Mouse (Mus musculus) heart, adult 2 months (tissue): ENCODE results near the gene Asb1. TPM values are rescaled to one million over a fixed set of nuclear protein-coding genes. Genes with fewer than 3 reads are reported as not detected.
A peak's percentile ranks its signal among the peaks of the same experiment; 100 is the strongest.

ENCODE experiments used
- DNase-seq, 2 experiments: peaks; one replicate each; pipeline ENCODE4 v3.0.0; 2021
- H3K27ac ChIP-seq: fragments of 200-600 bp; 2 replicates; pipeline ENCODE4 v1.8.1; 2022
- H3K27me3 ChIP-seq: fragments of 200-500 bp; 2 replicates; pipeline ENCODE4 v1.6.1; 2012; ENCODE audit warnings: mild to moderate bottlenecking, low read length, inconsistent platforms, mixed read lengths; ENCODE audit not compliant: control insufficient read depth, insufficient read depth
- H3K36me3 ChIP-seq: fragments of 200-500 bp; 2 replicates; pipeline ENCODE4 v1.6.1; 2012; ENCODE audit warnings: low read length, inconsistent platforms; ENCODE audit not compliant: control insufficient read depth, insufficient read depth
- H3K4me1 ChIP-seq: fragments of 200-500 bp; 2 replicates; pipeline ENCODE4 v1.6.1; 2011; ENCODE audit warnings: low read length; ENCODE audit not compliant: control insufficient read depth, insufficient read depth
- H3K4me3 ChIP-seq: fragments of 200-600 bp; 2 replicates; pipeline ENCODE4 v1.8.1; 2022
- H3K79me2 ChIP-seq: fragments of 200-500 bp; replicated peaks from 2 replicates; pipeline ENCODE4 v1.6.1; 2012; ENCODE audit warnings: mild to moderate bottlenecking, inconsistent platforms, low read length, moderate library complexity, mixed read lengths; ENCODE audit not compliant: control insufficient read depth, insufficient read depth
- H3K9ac ChIP-seq: fragments of 200-500 bp; 2 replicates; pipeline ENCODE4 v1.6.1; 2012; ENCODE audit warnings: low read depth, mild to moderate bottlenecking, control low read depth, inconsistent platforms, low read length, mixed read lengths
- CTCF ChIP-seq: fragments of 200-600 bp; IDR thresholded peaks from 2 replicates; pipeline ENCODE4 v1.8.1; 2022; ENCODE audit warnings: antibody characterized with exemption, mild to moderate bottlenecking, moderate library complexity
- EP300 ChIP-seq: fragments of 200-500 bp; IDR thresholded peaks from 2 replicates; pipeline ENCODE4 v1.6.1; 2011; ENCODE audit warnings: low read depth, low read length, control low read depth; ENCODE audit not compliant: insufficient read depth
- POLR2A ChIP-seq: fragments of 200-500 bp; IDR thresholded peaks from 2 replicates; pipeline ENCODE4 v1.6.1; 2011; ENCODE audit warnings: mild to moderate bottlenecking, low read depth, low read length, control low read depth; ENCODE audit not compliant: insufficient read depth
- WGBS: fragments of 180-500 bp; shearing (Covaris S2); methylation state at CpG from one replicate; pipeline ENCODE4 v1.1.7; 2018; 5-methylcytosine and 5-hydroxymethylcytosine counted together
- intact Hi-C: fragments of 180-260 bp; cut with DNase I; formaldehyde crosslinking; loops from one replicate; pipeline ENCODE4 v1.15.1; 2025
- polyA plus RNA-seq: library from polyadenylated mRNA; depleted of rRNA; stranded (reverse); fragments of >200 nt; gene quantifications from 2 replicates; pipeline ENCODE4 v1.2.3, GENCODE M21; 2012
- total RNA-seq, 2 experiments: library from RNA; stranded (reverse); gene quantifications; 2 replicates each; pipeline ENCODE4 v1.2.3; 2021

Asb1 gene
- total and polyA plus RNA-seq, 3 experiments, result 8.1 to 19.4 (median 17.9) TPM

- Histone ChIP-seq H3K36me3 (no peaks in the 10 kb centered on the region), H3K4me3 (no peak overlapping the region), H3K9ac (no peak overlapping the region), H3K27me3 (no peaks in the 10 kb centered on the region), H3K27ac (no peak overlapping the region), H3K79me2 (no peaks in the 10 kb centered on the region), H3K4me1 (no peaks in the 10 kb centered on the region)
- no peak for DNase-seq
- intact Hi-C loops, result no loop called here
- 76% methylated on average over 17 of the region's 17 CpGs for WGBS
- TF ChIP-seq POLR2A (no peak), EP300 (no peak), CTCF (no peak)
Measured at GRCm38 (mm10) chr1:91584969-91585835, 44.9 kb downstream of the Asb1 start.

GRCm38 (mm10) chr1:91589738-91590137, 49.4 kb downstream of the Asb1 start:
- Histone ChIP-seq H3K27ac (no peak overlapping the region), H3K27me3 (no peaks in the 10 kb centered on the region), H3K36me3 (no peaks in the 10 kb centered on the region), H3K9ac (no peak overlapping the region), H3K4me1 (no peaks in the 10 kb centered on the region), H3K4me3 (no peak overlapping the region), H3K79me2 (no peaks in the 10 kb centered on the region)
- no peak for TF ChIP-seq POLR2A
- no peak for TF ChIP-seq CTCF
- no peak for TF ChIP-seq EP300
- DNase-seq, result no peak
- intact Hi-C loops, result no loop called here
- 43% methylated on average over 6 of the region's 6 CpGs for WGBS

- no peak for DNase-seq
- Histone ChIP-seq H3K27ac (no peak overlapping the region), H3K4me3 (no peak overlapping the region), H3K27me3 (no peaks in the 10 kb centered on the region), H3K4me1 (no peaks in the 10 kb centered on the region), H3K79me2 (no peaks in the 10 kb centered on the region), H3K9ac (no peak overlapping the region), H3K36me3 (no peaks in the 10 kb centered on the region)
- TF ChIP-seq POLR2A (no peak), CTCF (no peak), EP300 (no peak)
- intact Hi-C loops, result no loop called here
- WGBS, result 87% methylated on average over 9 of the region's 9 CpGs
Measured at GRCm38 (mm10) chr1:91595521-91596020, 55.2 kb downstream of the Asb1 start.

- DNase-seq, result no peak
- no peaks in the 10 kb centered on the region for H3K27me3 ChIP-seq
- 73% methylated on average over 5 of the region's 5 CpGs for WGBS
- no peaks in the 10 kb centered on the region for H3K4me1 ChIP-seq
- H3K9ac ChIP-seq, result no peak overlapping the region
- TF ChIP-seq POLR2A (no peak), CTCF (no peak), EP300 (no peak)
- H3K27ac ChIP-seq, result no peak overlapping the region
- H3K36me3 ChIP-seq, result no peaks in the 10 kb centered on the region
- no peak overlapping the region for H3K4me3 ChIP-seq
- H3K79me2 ChIP-seq, result no peaks in the 10 kb centered on the region
- intact Hi-C loops, result no loop called here
Measured at GRCm38 (mm10) chr1:91597611-91598010, 57.3 kb downstream of the Asb1 start.

- Histone ChIP-seq H3K27me3 (no peaks in the 10 kb centered on the region), H3K79me2 (no peaks in the 10 kb centered on the region), H3K4me1 (no peaks in the 10 kb centered on the region), H3K36me3 (no peaks in the 10 kb centered on the region), H3K4me3 (no peak overlapping the region), H3K27ac (no peak overlapping the region), H3K9ac (no peak overlapping the region)
- DNase-seq, result peak; percentile 51 to 65
- intact Hi-C loops, result loop anchor here (2.0 to 10.0 kb wide), 2 partner anchors 154 to 274 kb away; no protein-coding TSS in a partner anchor
- 30% methylated on average over 9 of the region's 9 CpGs for WGBS
- TF ChIP-seq EP300 (0 out of 2 replicates have a peak, but pooled peaks have one; percentile 20), POLR2A (no peak), CTCF (peak; percentile 74)
Measured at GRCm38 (mm10) chr1:91600671-91601361, 60.5 kb downstream of the Asb1 start.
